Mouse (Mus musculus): Measurements from ENCODE around the gene Map4k3. TPM values are rescaled to one million over a fixed set of nuclear protein-coding genes. Genes with fewer than 3 reads are reported as not detected.

Gene Map4k3
- total and polyA plus RNA-seq, 3 experiments: 3.2 to 4.1 TPM; not detected in 1

- no peaks in the 10 kb centered on the region for H3K9me3 ChIP-seq (replicated peaks; ENCODE audit: insufficient read depth, low read length)
- H3K27ac ChIP-seq (ENCODE audit: control insufficient read depth, low read depth, low read length): no peak overlapping the region
- no peak overlapping the region for H3K4me3 ChIP-seq (ENCODE audit: control insufficient read depth in 1 of 2, insufficient read depth in 1 of 2, low read depth in 2 of 2, low read length in 2 of 2)
- no peak overlapping the region for H3K9ac ChIP-seq (ENCODE audit: control insufficient read depth, low read depth, low read length, poor library complexity, severe bottlenecking)
- no peaks in the 10 kb centered on the region for H3K4me1 ChIP-seq (ENCODE audit: control insufficient read depth in 1 of 2, insufficient read depth in 2 of 2, low read length in 2 of 2)
- H3K27me3 ChIP-seq (ENCODE audit: control insufficient read depth in 1 of 2, insufficient read depth in 2 of 2, low read length in 2 of 2): no peaks in the 10 kb centered on the region
- H3K79me2 ChIP-seq (ENCODE audit: control insufficient read depth, insufficient read depth, low read length, poor library complexity): no peaks in the 10 kb centered on the region
- H3K36me3 ChIP-seq (ENCODE audit: control insufficient read depth in 1 of 2, insufficient read depth in 2 of 2, low read length in 2 of 2): no peaks in the 10 kb centered on the region
- TF ChIP-seq TCF12 (IDR thresholded peaks at IDR 0.05; ENCODE audit: low read depth, low read length) (no peak), CTCF (IDR thresholded peaks at IDR 0.05 in 2 of 3, conservative IDR thresholded peaks at IDR 0.05 in 1 of 3; ENCODE audit: control insufficient read depth in 1 of 3, insufficient read depth in 1 of 3, low read depth in 2 of 3, low read length in 3 of 3, poor library complexity in 1 of 3, severe bottlenecking in 1 of 3) (no peak), MAFK (IDR thresholded peaks at IDR 0.05; ENCODE audit: borderline replicate concordance, low read depth, low read length) (no peak), NRF1 (IDR thresholded peaks at IDR 0.05; ENCODE audit: insufficient read depth, low read depth, low read length, poor library complexity, severe bottlenecking) (no peak), UBTF (IDR thresholded peaks at IDR 0.05; ENCODE audit: borderline replicate concordance, insufficient read depth, low read depth, low read length) (no peak), RCOR1 (IDR thresholded peaks at IDR 0.05; ENCODE audit: low read depth, low read length) (no peak), EP300 (IDR thresholded peaks at IDR 0.05; ENCODE audit: low read depth in 1 of 2, low read length in 2 of 2) (no peak), CHD1 (IDR thresholded peaks at IDR 0.05; ENCODE audit: low read depth, low read length) (no peak), RAD21 (IDR thresholded peaks at IDR 0.05; ENCODE audit: low read depth, low read length) (no peak), ZKSCAN1 (IDR thresholded peaks at IDR 0.05; ENCODE audit: low read depth, low read length) (no peak), TBP (IDR thresholded peaks at IDR 0.05; ENCODE audit: low read depth, low read length) (no peak), ETS1 (IDR thresholded peaks at IDR 0.05; ENCODE audit: low read depth, low read length) (no peak), MYB (IDR thresholded peaks at IDR 0.05; ENCODE audit: low read depth, low read length) (no peak), HCFC1 (IDR thresholded peaks at IDR 0.05; ENCODE audit: low read depth, low read length) (no peak), GATA1 (IDR thresholded peaks at IDR 0.05; ENCODE audit: low read depth, low read length) (no peak), USF1 (IDR thresholded peaks at IDR 0.05; ENCODE audit: low read depth, low read length) (no peak), E2F4 (IDR thresholded peaks at IDR 0.05; ENCODE audit: borderline replicate concordance, low read depth, low read length) (no peak), ZMIZ1 (IDR thresholded peaks at IDR 0.05; ENCODE audit: low read depth, low read length) (no peak)
- no peak for DNase-seq (ENCODE audit: low read depth, low spot score)
Observed at GRCm38 (mm10) chr17:80619556-80619955, 108.7 kb downstream of the Map4k3 start.

GRCm38 (mm10) chr17:80618890-80619289 is 109.4 kb downstream of the Map4k3 start:
- Histone ChIP-seq H3K36me3 (ENCODE audit: control insufficient read depth in 1 of 2, insufficient read depth in 2 of 2, low read length in 2 of 2) (no peaks in the 10 kb centered on the region), H3K27ac (ENCODE audit: control insufficient read depth, low read depth, low read length) (no peak overlapping the region)

More at GRCm38 (mm10) chr17:80618890-80619289, 109.4 kb downstream of the Map4k3 start:
- TF ChIP-seq NRF1 (IDR thresholded peaks at IDR 0.05; ENCODE audit: insufficient read depth, low read depth, low read length, poor library complexity, severe bottlenecking): no peak
- TF ChIP-seq CHD1 (IDR thresholded peaks at IDR 0.05; ENCODE audit: low read depth, low read length): no peak
- no peak for TF ChIP-seq POLR2AphosphoS2 (IDR thresholded peaks at IDR 0.05; ENCODE audit: low read length)
- no peak for TF ChIP-seq MYC (IDR thresholded peaks at IDR 0.05; ENCODE audit: low read depth, low read length)
- no peak for TF ChIP-seq BHLHE40 (IDR thresholded peaks at IDR 0.05; ENCODE audit: borderline replicate concordance, low read depth, low read length)
- TF ChIP-seq ETS1 (IDR thresholded peaks at IDR 0.05; ENCODE audit: low read depth, low read length): no peak
- TF ChIP-seq SMC3 (IDR thresholded peaks at IDR 0.05; ENCODE audit: low read depth, low read length): no peak
- no peak for TF ChIP-seq GATA1 (IDR thresholded peaks at IDR 0.05; ENCODE audit: low read depth, low read length)
- TF ChIP-seq NELFE (IDR thresholded peaks at IDR 0.05; ENCODE audit: low read depth, low read length): no peak
- no peak for TF ChIP-seq ZKSCAN1 (IDR thresholded peaks at IDR 0.05; ENCODE audit: low read depth, low read length)
- no peak for TF ChIP-seq TBP (IDR thresholded peaks at IDR 0.05; ENCODE audit: low read depth, low read length)
- no peak for TF ChIP-seq ZMIZ1 (IDR thresholded peaks at IDR 0.05; ENCODE audit: low read depth, low read length)
- TF ChIP-seq USF2 (IDR thresholded peaks at IDR 0.05; ENCODE audit: borderline replicate concordance in 1 of 2, insufficient read depth in 1 of 2, low read depth in 1 of 2, low read length in 2 of 2): no peak
- no peak for TF ChIP-seq TCF12 (IDR thresholded peaks at IDR 0.05; ENCODE audit: low read depth, low read length)
- no peak for TF ChIP-seq POLR2A (IDR thresholded peaks at IDR 0.05; ENCODE audit: control insufficient read depth in 1 of 2, insufficient read depth in 1 of 2, low read depth in 1 of 2, low read length in 2 of 2, poor library complexity in 1 of 2)
- TF ChIP-seq ZC3H11A (IDR thresholded peaks at IDR 0.05; ENCODE audit: low read depth, low read length): no peak
- no peak for DNase-seq (ENCODE audit: low read depth, low spot score)
- Histone ChIP-seq H3K27me3 (ENCODE audit: control insufficient read depth in 1 of 2, insufficient read depth in 2 of 2, low read length in 2 of 2) (no peaks in the 10 kb centered on the region), H3K4me3 (ENCODE audit: control insufficient read depth in 1 of 2, insufficient read depth in 1 of 2, low read depth in 2 of 2, low read length in 2 of 2) (no peak overlapping the region), H3K9me3 (replicated peaks; ENCODE audit: insufficient read depth, low read length) (no peaks in the 10 kb centered on the region), H3K9ac (ENCODE audit: control insufficient read depth, low read depth, low read length, poor library complexity, severe bottlenecking) (no peak overlapping the region), H3K4me1 (ENCODE audit: control insufficient read depth in 1 of 2, insufficient read depth in 2 of 2, low read length in 2 of 2) (no peaks in the 10 kb centered on the region), H3K79me2 (ENCODE audit: control insufficient read depth, insufficient read depth, low read length, poor library complexity) (no peaks in the 10 kb centered on the region)
